Mouse (Mus musculus): Measurements from ENCODE around the gene Slc30a2. TPM values are rescaled to one million over a fixed set of nuclear protein-coding genes. Genes with fewer than 3 reads are reported as not detected.
"Not testable (repeated sequence)": the region's sequence is repeated elsewhere in the genome, so short reads cannot be mapped to it uniquely, and the experiment has no call there.

Slc30a2 gene
- polyA plus RNA-seq (2012; ENCODE audit: insufficient read depth, low replicate concordance): 1.1 TPM in 1 of 2 replicates, not detected in the other

DNA sequence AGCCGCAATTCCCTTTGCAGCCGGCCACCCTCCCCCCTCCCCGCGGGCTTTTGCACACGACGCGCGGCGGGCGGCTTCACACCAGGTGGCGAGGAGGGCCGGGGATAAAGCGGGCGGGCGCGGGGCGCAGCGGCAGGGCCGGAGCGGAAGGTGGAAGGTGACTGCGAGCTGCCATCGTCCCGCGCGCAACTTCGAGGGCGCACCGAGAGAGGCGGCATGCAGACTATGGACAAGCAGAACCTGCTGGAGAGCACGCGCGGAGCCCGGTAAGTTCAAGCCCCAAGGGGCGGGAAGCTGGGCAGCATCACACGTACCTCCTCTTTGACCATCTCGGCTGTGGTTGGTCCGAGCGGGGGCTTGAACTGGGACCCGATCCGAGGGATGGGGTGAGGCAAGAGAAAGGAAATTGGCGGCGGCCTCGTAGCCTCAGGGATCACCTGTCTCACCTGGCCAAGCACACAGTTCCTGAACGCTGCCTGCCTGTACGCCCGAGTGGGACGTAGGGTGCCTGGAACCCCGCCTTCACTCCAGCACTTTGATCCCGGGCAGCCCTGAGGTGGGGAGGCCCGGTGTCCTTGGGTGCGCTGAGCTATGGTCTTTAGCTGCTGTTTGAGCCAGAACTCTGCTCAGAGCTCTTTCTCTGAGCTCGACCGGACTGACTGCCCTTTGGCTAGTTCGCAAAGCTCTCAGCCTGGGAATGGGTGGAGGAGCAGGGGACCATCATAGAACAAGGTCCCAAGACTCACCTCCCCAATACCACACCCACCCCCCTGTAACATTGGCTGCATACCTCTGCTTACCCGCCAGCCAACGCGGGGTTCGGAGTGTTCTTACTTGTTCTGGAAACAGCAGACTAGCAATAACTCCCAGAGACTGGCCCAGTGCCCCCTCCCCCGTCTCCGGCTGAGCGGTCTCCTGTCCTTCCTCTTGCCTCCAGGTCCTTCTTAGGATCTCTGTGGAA is at the start of gene Slc30a2:
TSS of gene Slc30a2 (plus strand) at position 111 of the 961 bp plus-strand sequence.
- peaks cover 17% of the 10 kb centered on the region for H3K4me1 ChIP-seq
- no peak for TF ChIP-seq GATA1 (IDR thresholded peaks at IDR 0.05; ENCODE audit: borderline replicate concordance, low read length)
- H3K9me3 ChIP-seq: peaks cover 40% of the 10 kb centered on the region
- H3K27me3 ChIP-seq (replicated peaks): peaks cover 64% of the 10 kb centered on the region
- peak within 1 kb of the TSS; percentile 83 for H3K4me3 ChIP-seq (replicated peaks)
- H3K36me3 ChIP-seq (replicated peaks; ENCODE audit: low read length): no peaks in the 10 kb centered on the region

DNA sequence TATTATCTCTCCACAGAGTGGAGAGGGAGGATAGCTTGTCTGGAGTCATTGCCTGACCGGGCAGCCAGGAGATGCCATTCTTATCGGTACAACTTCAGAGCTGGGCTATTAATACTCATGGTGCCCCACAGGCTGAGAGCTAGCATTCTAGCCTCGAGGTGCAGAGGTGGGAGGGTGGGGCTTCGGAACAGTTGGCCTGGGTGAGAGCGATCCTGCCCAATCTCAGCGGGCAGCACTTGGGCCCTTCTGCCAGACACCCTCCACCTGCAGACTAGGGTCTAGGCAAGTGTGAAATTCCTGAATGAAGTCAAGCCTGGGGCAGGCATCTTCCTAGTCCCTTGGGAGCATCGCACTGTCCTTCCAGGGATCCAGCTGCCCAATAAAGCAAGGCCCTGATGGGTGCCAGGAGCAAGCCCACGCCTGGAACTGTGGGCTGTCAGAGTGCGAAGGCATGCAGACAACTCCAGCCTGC is 49.3 kb upstream of the Slc30a2 start:
- H3K36me3 ChIP-seq (replicated peaks; ENCODE audit: low read length): no peaks in the 10 kb centered on the region
- H3K9me3 ChIP-seq: peaks cover 3% of the 10 kb centered on the region; the same call in 1 of the 2 replicates
- TF ChIP-seq GATA1 (IDR thresholded peaks at IDR 0.05; ENCODE audit: borderline replicate concordance, low read length): no peak
- no peak for TF ChIP-seq FLI1 (IDR thresholded peaks at IDR 0.05; ENCODE audit: low read length)
- peaks cover 19% of the 10 kb centered on the region for H3K27me3 ChIP-seq (replicated peaks)
- H3K4me1 ChIP-seq: peaks cover 23% of the 10 kb centered on the region
- H3K4me3 ChIP-seq (replicated peaks): no peak overlapping the region

DNA sequence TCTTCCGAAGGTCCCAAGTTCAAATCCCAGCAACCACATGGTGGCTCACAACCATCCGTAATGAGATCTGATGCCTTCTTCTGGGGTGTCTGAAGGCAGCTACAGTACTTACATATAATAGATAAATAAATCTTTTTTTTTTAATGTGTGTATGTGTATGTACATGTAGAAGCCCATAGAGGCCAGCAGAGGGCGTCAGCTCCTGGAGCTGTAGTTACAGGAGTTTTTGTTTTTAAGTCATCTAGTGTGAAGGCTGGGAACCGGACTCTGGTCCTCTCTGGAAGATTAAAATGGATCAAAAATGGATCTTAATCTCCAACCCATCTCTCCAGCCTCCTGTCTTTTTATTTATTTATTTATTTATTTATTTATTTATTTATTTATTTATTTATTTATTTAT is 46.9 kb upstream of the Slc30a2 start:
- H3K36me3 ChIP-seq (replicated peaks; ENCODE audit: low read length); H3K9me3 ChIP-seq; H3K4me3 ChIP-seq (replicated peaks): not testable (repeated sequence)
- peaks cover 19% of the 10 kb centered on the region for H3K27me3 ChIP-seq (replicated peaks)
- H3K4me1 ChIP-seq: peaks cover 34% of the 10 kb centered on the region

DNA sequence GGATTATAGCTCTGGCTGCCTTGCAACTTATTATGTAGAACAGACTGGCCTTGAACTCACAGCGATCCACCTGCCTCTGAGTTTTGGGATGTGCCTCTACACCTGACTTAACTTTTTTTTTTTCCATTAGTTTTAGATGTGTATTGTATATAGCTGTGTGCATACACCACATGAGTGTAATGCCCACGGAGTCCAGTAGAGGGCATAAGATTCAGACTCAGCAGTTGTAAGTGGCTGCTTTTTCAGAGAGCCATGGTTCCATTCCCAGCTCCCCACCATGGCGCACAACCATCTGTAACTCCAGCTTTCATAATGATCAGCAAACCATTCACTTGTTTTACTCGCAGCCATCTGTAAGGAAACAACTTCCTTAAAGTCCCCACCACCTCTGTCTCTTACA is 46.5 kb upstream of the Slc30a2 start:
- Histone ChIP-seq H3K4me3 (replicated peaks) (no peak overlapping the region), H3K4me1 (peaks cover 35% of the 10 kb centered on the region)
- no peak for TF ChIP-seq FLI1 (IDR thresholded peaks at IDR 0.05; ENCODE audit: low read length)
- no peak for TF ChIP-seq GATA1 (IDR thresholded peaks at IDR 0.05; ENCODE audit: borderline replicate concordance, low read length)

DNA sequence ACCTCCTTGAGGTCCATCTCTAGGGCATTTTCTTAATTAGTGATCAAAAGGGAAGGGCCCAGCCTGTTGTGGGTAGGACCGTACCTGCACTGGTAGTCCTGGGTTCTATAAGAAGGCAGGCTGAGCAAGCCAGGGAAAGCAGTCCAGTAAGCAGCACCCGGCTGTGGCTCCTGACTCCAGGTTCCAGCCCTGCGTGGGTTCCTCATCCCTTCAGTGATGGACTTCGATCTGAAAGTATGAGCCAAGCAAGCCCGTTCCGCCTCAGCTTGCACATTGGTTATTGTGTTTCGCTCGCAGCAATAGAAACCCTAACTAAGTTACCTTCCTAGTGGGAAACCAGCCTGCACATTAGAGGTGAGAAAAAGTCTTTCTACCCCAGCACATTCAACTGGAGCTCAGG is 45.6 kb upstream of the Slc30a2 start:
- peaks cover 19% of the 10 kb centered on the region for H3K27me3 ChIP-seq (replicated peaks)
- H3K9me3 ChIP-seq: peaks cover 3% of the 10 kb centered on the region; the same call in 1 of the 2 replicates
- H3K4me3 ChIP-seq (replicated peaks): no peak overlapping the region
- peaks cover 40% of the 10 kb centered on the region for H3K4me1 ChIP-seq
- TF ChIP-seq GATA1 (IDR thresholded peaks at IDR 0.05; ENCODE audit: borderline replicate concordance, low read length) (no peak), FLI1 (IDR thresholded peaks at IDR 0.05; ENCODE audit: low read length) (no peak)
- H3K36me3 ChIP-seq (replicated peaks; ENCODE audit: low read length): no peaks in the 10 kb centered on the region

More for the DNA sequence above, 46.5 kb upstream of the Slc30a2 start:
- H3K36me3 ChIP-seq (replicated peaks; ENCODE audit: low read length): no peaks in the 10 kb centered on the region
- peaks cover 19% of the 10 kb centered on the region for H3K27me3 ChIP-seq (replicated peaks)
- H3K9me3 ChIP-seq: peaks cover 3% of the 10 kb centered on the region; the same call in 1 of the 2 replicates

DNA sequence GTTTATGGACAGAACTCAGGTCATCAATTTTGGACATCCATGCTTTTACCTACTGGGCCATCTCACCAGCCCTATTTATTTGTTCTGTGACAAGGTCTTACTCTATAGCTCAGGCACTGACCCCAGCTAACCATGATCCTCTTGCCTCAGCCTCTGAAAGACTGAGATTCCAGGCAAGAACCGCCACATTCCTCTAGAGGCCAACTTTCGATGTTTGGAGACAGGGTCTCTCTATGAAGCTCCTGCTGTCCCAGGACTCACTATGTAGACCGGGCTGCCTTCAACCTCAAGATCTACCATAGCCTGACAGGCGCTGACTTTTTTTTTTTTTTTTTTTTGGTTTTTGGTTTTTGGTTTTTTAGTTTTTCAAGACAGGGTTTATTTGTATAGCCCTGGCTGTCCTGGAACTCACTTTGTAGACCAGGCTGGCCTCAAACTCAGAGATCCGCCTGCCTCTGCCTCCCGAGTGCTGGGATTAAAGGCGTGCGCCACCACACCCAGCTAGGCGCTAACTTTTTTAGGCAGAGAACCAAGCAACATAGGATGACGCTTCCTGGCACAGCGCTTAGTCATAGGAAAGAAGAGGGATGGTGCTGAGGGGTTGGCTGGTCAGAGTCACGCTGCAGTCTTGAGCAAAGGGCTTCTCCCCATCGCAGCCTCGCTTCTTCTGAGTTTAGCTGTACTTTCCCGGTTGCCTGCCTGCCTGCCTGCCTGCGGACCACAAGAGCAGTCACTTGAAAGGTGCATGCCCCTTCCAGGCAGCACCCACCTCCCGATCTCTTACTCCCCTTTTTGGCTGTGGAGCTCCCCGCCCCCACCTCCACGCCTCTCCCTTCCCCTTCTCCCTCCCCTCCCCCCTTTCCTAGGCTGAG is 44.1 kb upstream of the Slc30a2 start:
- TF ChIP-seq GATA1 (IDR thresholded peaks at IDR 0.05; ENCODE audit: borderline replicate concordance, low read length) (no peak), FLI1 (IDR thresholded peaks at IDR 0.05; ENCODE audit: low read length) (no peak)
- Histone ChIP-seq H3K4me3 (replicated peaks) (no peak overlapping the region), H3K9me3 (peaks cover 3% of the 10 kb centered on the region; the same call in 1 of the 2 replicates), H3K36me3 (replicated peaks; ENCODE audit: low read length) (no peaks in the 10 kb centered on the region), H3K4me1 (peaks cover 32% of the 10 kb centered on the region), H3K27me3 (replicated peaks) (peaks cover 9% of the 10 kb centered on the region)

DNA sequence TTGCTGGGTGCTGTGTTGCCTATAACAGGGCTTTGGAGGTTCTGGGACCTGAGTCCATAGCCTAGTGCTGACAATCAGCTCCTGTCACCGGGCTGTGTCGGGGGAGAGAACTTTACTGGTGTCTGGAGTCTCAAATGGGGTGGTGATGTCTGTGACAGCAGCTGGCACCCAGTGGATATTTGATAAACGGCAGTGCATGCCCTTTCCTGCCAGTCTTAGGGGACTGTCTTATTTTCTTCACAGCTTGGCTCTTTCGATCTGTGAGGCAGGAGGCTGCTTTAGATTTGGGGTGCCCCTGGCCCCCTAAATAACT is 43.5 kb upstream of the Slc30a2 start:
- Histone ChIP-seq H3K4me1 (peaks cover 30% of the 10 kb centered on the region), H3K36me3 (replicated peaks; ENCODE audit: low read length) (no peaks in the 10 kb centered on the region), H3K27me3 (replicated peaks) (peaks cover 4% of the 10 kb centered on the region), H3K9me3 (peaks cover 3% of the 10 kb centered on the region; the same call in 1 of the 2 replicates), H3K4me3 (replicated peaks) (peak overlapping the region; percentile 28)
- TF ChIP-seq FLI1 (IDR thresholded peaks at IDR 0.05; ENCODE audit: low read length) (no peak), GATA1 (IDR thresholded peaks at IDR 0.05; ENCODE audit: borderline replicate concordance, low read length) (no peak)

DNA sequence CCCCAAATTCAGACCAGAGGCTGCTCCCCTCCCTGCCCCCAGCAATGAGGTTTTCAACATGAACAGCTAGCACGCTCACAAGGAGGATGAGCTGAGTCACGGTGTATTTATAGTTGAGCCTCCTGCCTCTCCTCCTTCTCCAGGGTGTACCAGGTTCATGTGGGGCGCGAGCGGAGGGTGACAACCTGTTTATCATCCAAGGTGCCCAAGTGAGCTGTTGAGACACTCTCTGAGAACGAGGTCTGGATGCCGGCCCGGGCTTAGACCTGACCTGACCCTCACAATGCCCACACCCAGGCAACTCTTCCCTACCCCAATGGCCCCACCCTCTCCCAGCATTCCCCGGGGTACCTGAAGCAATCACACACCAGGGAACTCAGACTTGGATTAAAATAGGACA is 42.7 kb upstream of the Slc30a2 start:
- Histone ChIP-seq H3K36me3 (replicated peaks; ENCODE audit: low read length) (no peaks in the 10 kb centered on the region), H3K4me3 (replicated peaks) (peak overlapping the region; percentile 85), H3K4me1 (peaks cover 30% of the 10 kb centered on the region), H3K9me3 (peaks cover 3% of the 10 kb centered on the region; the same call in 1 of the 2 replicates), H3K27me3 (replicated peaks) (peaks cover 2% of the 10 kb centered on the region)
- TF ChIP-seq GATA1 (IDR thresholded peaks at IDR 0.05; ENCODE audit: borderline replicate concordance, low read length) (no peak), FLI1 (IDR thresholded peaks at IDR 0.05; ENCODE audit: low read length) (no peak)

DNA sequence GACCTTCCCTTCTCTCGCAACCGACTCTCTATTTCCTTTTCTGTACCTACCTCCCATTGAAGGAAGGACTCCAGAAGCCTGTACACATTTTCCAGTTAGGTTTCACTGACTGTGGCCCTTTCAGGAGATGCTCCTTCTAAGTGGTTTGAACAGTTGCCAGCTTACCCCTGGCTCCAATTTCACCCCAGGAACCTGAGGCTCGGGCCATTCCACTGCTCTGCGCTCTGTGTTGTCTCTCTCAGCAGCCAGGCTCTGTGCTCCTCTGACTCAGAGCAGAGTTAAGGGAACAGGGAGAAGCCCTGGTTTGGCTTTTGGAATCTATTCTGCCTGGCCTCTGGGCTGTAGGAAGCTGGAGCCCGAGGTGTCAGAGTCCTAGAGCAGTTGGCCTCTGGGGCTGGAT is 40.9 kb upstream of the Slc30a2 start:
- Histone ChIP-seq H3K36me3 (replicated peaks; ENCODE audit: low read length) (no peaks in the 10 kb centered on the region), H3K9me3 (no peaks in the 10 kb centered on the region), H3K4me3 (replicated peaks) (no peak overlapping the region), H3K27me3 (replicated peaks) (peaks cover 2% of the 10 kb centered on the region), H3K4me1 (peaks cover 31% of the 10 kb centered on the region)
- TF ChIP-seq FLI1 (IDR thresholded peaks at IDR 0.05; ENCODE audit: low read length) (no peak), GATA1 (IDR thresholded peaks at IDR 0.05; ENCODE audit: borderline replicate concordance, low read length) (no peak)
